Mouse (Mus musculus): ENCODE results near the gene Mad2l1bp. TPM values are rescaled to one million over a fixed set of nuclear protein-coding genes. Genes with fewer than 3 reads are reported as not detected.

Gene Mad2l1bp
- polyA plus RNA-seq, 1 experiment from 2014 or later, result 8.1 TPM

DNA sequence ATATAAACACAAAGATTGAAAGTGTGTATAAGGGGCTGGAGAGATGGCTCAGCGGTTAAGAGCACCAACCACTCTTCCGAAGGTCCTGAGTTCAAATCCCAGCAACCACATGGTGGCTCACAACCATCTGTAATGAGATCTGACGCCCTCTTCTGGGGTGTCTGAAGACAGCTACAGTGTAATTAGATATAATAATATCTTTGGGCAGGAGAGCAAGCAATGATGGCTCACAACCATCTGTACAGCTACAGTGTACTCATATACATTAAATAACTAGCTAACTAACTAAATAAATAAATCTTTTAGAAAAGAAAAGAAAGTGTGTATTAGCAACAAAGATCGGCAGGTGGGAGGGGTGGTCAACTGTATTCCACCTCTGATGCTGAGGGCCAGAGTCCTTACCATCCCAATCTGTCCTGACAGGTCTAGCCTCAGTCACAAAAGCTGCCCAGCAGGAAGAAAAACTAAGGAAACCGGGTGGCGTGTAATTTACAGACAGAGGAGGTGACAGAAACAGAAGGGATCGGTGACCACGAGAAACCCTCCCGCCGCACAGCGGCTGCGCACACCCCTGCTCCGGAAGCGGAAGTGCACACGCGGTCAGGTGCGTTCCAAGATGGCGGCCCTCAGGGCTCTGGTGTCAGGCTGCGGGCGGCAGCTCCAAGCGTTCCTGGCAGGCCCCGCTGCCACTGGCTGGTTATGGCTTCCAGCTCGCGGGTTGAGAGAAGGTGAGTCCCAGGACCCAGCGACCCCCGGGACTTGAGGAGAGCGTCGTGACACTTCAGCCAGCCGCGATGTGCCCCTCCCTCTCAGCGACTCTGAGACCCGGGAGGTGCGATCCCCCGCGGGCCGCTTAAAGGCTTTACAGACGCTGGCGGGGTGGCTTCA is 42.7 kb downstream of the Mad2l1bp start, which contains the start of gene Mrps18a:
Gene Mrps18a, plus strand, starts transcription at position 585 of the 888 bp plus-strand sequence.
- Histone ChIP-seq H3K79me2 (ENCODE audit: inconsistent target) (peaks cover 47% of the 10 kb centered on the region), H3K36me3 (ENCODE audit: inconsistent target) (no peaks in the 10 kb centered on the region; the same call in 1 of the 2 replicates), H3K4me3 (ENCODE audit: inconsistent target) (peak within 1 kb of the TSS; percentile 79), H3K27ac (peak within 1 kb of the TSS; percentile 27)
- WGBS (ENCODE audit: missing documents), result 6% methylated on average over 36 of the region's 38 CpGs

DNA sequence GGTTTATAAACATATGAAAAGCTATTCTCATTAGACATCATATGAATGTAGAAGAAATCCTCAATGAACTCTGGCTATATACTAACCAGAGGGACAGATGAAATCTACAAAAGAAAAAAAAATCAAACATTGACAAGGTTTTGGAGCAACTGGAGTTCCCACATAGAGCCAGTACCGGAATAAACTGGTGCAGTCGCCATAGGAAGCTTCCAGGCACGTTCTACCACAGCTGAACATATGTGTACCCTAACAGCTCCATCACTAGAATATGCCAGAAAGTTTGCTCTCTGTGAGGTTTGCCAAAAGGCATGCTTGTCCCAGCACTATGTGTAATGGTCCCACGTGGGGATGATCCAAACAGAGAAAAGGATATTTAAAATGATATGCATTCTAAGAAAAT is 45.1 kb downstream of the Mad2l1bp start:
- no peaks in the 10 kb centered on the region for H3K36me3 ChIP-seq (ENCODE audit: inconsistent target)
- 88% methylated on average over 4 of the region's 4 CpGs for WGBS (ENCODE audit: missing documents)
- H3K27ac ChIP-seq, result no peak overlapping the region
- peaks cover 24% of the 10 kb centered on the region for H3K79me2 ChIP-seq (ENCODE audit: inconsistent target)
- H3K4me3 ChIP-seq (ENCODE audit: inconsistent target), result no peak overlapping the region

DNA sequence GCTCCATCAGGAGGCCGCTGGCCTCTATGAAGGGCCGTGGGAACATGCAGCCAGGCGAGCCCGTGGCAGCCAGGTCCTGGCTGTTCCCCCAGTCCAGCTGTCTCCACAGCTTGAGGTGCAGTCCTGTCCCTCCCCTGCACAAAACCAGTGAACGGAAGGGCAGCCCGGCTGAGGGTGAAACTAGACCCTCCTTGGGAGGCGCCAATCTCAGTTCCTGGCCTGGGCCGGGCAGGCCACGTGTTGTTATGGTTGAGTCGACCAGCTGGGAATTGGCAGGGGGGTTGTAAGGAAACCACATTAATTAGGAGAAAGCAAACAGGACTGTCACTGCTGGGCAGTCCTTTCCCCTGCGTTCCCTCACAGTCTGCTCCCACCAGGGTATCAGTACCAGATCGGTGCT is 48.9 kb downstream of the Mad2l1bp start:
- Histone ChIP-seq H3K79me2 (ENCODE audit: inconsistent target) (no peaks in the 10 kb centered on the region), H3K27ac (no peak overlapping the region), H3K36me3 (ENCODE audit: inconsistent target) (no peaks in the 10 kb centered on the region), H3K4me3 (ENCODE audit: inconsistent target) (no peak overlapping the region)
- WGBS (ENCODE audit: missing documents), result 24% methylated on average over 9 of the region's 12 CpGs

DNA sequence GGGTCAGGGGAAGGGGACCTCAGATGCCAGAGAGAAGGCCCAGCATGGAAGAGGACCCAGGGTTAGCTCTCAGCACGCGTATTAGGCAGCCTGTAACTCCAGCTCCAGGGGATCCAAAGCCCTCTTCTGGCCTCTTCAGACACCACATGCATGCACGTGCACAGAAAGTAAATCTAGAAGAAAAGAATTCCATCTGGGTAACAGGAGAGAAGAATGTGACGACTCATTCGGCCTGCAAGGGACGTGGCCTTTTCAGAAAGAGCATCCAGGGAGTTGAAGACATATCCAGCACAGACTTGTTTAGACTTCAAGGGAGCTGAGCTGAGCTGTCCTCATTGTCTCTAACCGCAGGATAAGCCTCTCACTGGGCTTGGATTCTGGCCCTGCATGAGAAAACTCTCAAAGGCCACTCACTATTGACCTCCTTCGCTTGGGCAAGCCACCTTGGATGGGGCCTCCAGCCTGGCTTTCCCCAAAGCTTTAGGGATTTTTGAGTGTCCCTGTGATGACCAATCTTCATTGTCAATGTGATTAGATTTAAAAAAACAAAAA is 50.7 kb downstream of the Mad2l1bp start:
- no peak overlapping the region for H3K27ac ChIP-seq
- no peaks in the 10 kb centered on the region for H3K79me2 ChIP-seq (ENCODE audit: inconsistent target)
- H3K36me3 ChIP-seq (ENCODE audit: inconsistent target), result no peaks in the 10 kb centered on the region
- 95% methylated on average over 8 of the region's 8 CpGs for WGBS (ENCODE audit: missing documents)
- H3K4me3 ChIP-seq (ENCODE audit: inconsistent target), result no peak overlapping the region

DNA sequence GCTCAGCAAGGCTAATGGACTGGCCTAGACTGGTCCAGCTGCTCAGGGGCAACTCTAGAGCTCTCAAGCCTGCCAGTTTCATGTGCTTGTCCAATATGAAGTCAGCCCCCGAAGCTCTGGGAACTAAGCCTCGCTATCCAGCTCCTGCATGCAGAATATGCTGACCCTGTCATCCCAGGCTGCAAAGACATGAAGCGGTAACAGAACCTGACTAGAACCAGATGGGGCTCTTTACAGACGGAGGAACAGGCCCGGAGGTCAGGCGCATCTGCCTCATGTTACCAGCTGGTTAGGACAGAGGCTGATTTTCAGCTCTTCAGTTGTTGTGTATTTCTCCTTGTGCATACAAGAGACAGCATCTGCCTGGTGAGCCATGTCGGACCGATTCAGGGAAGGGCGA is 51.4 kb downstream of the Mad2l1bp start:
- 96% methylated on average over 9 of the region's 9 CpGs for WGBS (ENCODE audit: missing documents)
- H3K27ac ChIP-seq, result no peak overlapping the region
- H3K36me3 ChIP-seq (ENCODE audit: inconsistent target), result no peaks in the 10 kb centered on the region
- no peaks in the 10 kb centered on the region for H3K79me2 ChIP-seq (ENCODE audit: inconsistent target)
- H3K4me3 ChIP-seq (ENCODE audit: inconsistent target), result no peak overlapping the region

DNA sequence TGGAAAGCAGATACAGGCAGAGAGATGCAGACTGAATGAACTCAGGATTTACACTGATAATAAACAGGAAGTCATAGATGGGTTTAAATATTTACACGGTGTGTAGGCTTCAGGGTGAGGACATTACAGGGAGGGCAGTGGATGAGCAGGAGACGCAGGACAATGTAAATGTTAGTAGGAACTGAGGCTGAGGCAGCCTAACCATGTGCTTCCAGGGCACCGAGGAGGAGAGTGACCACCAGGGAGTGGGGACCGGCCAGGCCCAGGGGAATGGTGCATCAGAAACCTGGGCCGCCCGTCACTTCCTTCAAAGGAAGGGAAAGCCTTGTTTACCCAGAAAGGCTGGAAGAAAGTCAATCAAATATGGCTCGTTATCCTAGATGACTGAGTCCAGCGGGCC is 54.8 kb downstream of the Mad2l1bp start:
- Histone ChIP-seq H3K79me2 (ENCODE audit: inconsistent target) (no peaks in the 10 kb centered on the region), H3K27ac (no peak overlapping the region), H3K36me3 (ENCODE audit: inconsistent target) (no peaks in the 10 kb centered on the region), H3K4me3 (ENCODE audit: inconsistent target) (no peak overlapping the region)
- 89% methylated on average over 8 of the region's 8 CpGs for whole genome bisulfite sequencing (ENCODE audit: missing documents)

Other genes starting within 250 kb of the Mad2l1bp start
- gene Vegfa, start 121.2 kb downstream of the Mad2l1bp start, polyA plus RNA-seq (2018), result 22.8 to 80.7 TPM (median 68.8 TPM) in 3 replicates
- gene Mrps18a, start 42.6 kb downstream of the Mad2l1bp start, polyA plus RNA-seq (2018), result 44.6 to 65.2 TPM (median 53.4 TPM) in 3 replicates
- 0.99 to 5.6 TPM (median 1.8 TPM) in 3 replicates for gene Rsph9, start 9.3 kb downstream of the Mad2l1bp start, polyA plus RNA-seq (2018)
- gene Gtpbp2, start 7.5 kb upstream of the Mad2l1bp start, polyA plus RNA-seq (2018), result 28.2 to 71.1 TPM (median 37.1 TPM) in 3 replicates
- gene Polh, start 49.1 kb upstream of the Mad2l1bp start, polyA plus RNA-seq (2018), result 4.5 to 10.3 TPM (median 5.2 TPM) in 3 replicates
- 15.0 to 22.0 TPM (median 16.0 TPM) in 3 replicates for gene Xpo5, start 49.2 kb upstream of the Mad2l1bp start, polyA plus RNA-seq (2018)
- gene Polr1c, start 94.5 kb upstream of the Mad2l1bp start, polyA plus RNA-seq (2018), result 17.2 to 29.5 TPM (median 28.2 TPM) in 3 replicates
- 26.4 to 65.4 TPM (median 42.0 TPM) in 3 replicates for gene Yipf3, start 94.5 kb upstream of the Mad2l1bp start, polyA plus RNA-seq (2018)
- 0.20 to 0.32 TPM in 2 of 3 replicates, not detected in the other for gene Lrrc73, start 100.0 kb upstream of the Mad2l1bp start, polyA plus RNA-seq (2018)
- gene Tjap1, start 129.5 kb upstream of the Mad2l1bp start, polyA plus RNA-seq (2018), result 9.7 to 12.8 TPM (median 12.5 TPM) in 3 replicates
- not detected in 3 replicates for gene Dlk2, start 143.9 kb upstream of the Mad2l1bp start, polyA plus RNA-seq (2018)
- 1.8 to 3.9 TPM (median 2.4 TPM) in 3 replicates for gene Abcc10, start 174.8 kb upstream of the Mad2l1bp start, polyA plus RNA-seq (2018)
- 6.7 to 12.9 TPM (median 11.8 TPM) in 3 replicates for gene Zfp318, start 230.2 kb upstream of the Mad2l1bp start, polyA plus RNA-seq (2018)